Mouse (Mus musculus) embryo, embryonic 10 days (tissue): ENCODE results near the gene Cyp2a22.
"Not testable (repeated sequence)": the region's sequence is repeated elsewhere in the genome, so short reads cannot be mapped to it uniquely, and the experiment has no call there.

ENCODE experiments used
- DNase-seq: peaks from one replicate; pipeline ENCODE4 v3.0.0-alpha.2; 2015; ENCODE audit warnings: low spot score

The Cyp2a22 gene

DNA sequence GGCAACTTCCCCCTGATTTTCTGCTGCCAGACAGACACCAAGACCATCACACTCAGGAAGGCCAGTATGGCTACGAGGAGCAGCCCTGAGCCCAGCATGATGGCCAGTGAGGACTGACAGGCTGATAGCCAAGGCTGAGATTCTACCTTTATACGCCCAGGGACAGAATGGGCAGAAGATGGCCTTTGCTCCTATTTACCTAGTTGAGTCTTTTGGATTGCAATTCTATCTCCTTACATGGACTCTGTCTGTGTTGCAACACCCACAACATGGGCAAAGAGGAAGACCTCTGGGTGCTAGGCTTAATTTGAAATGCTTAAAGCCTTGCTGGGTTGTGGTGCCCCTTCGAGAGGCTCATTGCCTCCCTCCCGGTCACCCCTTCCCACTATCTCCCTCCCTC is at the start of gene Cyp2a22:
Gene Cyp2a22, minus strand, starts transcription at position 123 of the 400 bp plus-strand sequence.
- no peak for DNase-seq

DNA sequence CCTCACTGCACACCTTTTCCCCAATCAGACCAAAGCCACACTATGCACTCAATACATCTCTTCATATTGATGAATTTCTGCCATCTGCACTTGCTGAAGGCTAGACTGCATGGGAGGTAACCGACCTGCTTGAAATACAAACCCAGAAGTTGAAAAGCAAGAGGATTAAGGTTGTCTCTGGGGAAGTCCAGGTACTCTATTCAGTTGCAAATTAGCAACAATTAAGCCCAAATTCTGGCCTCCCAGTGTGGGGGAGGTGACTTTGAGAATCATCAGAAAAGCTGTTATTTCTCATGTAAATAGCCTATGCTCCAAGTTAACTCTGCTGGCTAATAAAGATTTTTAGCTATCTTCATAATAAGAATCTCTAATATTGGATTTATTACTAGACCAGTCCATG is 44.0 kb upstream of the Cyp2a22 start:
- DNase-seq = not testable (repeated sequence)

DNA sequence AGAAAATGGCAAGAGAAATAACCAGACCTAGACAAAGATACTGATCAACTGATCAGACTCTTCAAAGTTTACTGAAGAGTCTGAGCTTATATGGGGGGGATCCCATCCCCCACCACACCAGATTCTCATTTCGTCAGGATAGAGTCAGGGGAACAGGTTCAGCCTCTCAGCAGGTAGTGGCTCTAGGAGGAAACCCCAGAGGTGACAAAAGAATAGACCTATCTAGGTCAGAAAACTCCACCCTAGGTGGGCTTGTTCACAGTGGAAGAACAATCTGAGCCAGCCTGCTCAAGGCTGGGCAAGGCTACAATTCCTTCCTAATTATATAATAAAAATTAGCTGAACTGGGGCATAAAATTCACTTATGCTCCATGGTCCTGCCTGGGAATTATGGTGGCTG is 43.4 kb upstream of the Cyp2a22 start:
- no peak for DNase-seq

DNA sequence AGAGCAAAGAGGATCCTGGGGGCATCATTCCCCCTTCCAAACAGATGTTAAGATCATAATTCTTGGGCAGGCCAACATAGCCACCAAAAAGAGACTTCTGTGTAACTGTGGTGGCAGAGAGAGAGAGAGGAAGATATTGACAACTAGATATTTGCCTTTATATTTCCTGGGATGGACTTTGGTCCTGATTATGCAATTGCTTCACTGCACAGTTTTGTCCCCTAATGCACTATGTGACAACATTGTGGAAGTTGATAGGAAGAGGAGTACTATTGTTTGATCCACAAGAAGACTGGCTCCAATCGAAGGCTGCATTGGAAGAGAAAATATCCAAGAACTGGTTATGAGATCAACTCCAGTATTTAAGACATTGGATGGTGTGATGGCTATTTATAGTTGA is 42.8 kb upstream of the Cyp2a22 start:
- not testable (repeated sequence) for DNase-seq

DNA sequence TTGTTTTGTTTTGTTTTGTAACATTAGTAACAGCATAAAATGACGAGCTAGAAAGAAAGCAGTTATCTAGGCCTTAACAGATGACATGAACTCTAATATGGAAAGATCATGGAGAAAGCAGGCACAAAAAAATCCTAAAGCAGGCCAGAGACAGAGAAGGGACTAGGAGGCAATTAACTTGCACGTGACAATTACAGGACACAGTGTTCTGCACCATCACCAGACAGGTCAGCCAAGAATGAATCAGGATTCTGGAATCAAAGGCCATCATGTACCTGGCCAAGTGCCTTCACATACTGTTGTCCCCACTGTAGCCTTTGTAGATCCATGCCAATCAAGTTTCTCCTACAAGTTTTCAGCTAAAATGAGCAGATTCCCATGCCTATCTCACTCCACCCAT is 42.3 kb upstream of the Cyp2a22 start:
- not testable (repeated sequence) for DNase-seq

DNA sequence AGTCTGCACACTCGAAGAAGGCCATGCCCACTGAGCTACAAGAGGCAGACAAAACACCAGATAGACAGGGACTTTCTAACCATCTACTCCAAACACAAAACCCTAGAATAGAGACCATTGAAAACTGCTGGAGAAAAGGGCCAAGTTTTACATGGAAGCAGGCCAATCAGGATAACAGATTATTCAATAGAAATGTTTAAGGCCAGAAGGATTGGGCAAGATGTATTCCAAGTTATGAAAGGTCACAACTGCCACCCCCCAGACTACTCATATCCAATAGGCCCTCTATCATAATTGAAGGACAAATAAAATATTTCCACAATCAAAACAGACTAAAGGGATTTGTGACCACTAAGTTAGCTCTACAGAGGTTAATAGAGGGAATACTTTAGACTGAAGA is 23.2 kb upstream of the Cyp2a22 start:
- not testable (repeated sequence) for DNase-seq

DNA sequence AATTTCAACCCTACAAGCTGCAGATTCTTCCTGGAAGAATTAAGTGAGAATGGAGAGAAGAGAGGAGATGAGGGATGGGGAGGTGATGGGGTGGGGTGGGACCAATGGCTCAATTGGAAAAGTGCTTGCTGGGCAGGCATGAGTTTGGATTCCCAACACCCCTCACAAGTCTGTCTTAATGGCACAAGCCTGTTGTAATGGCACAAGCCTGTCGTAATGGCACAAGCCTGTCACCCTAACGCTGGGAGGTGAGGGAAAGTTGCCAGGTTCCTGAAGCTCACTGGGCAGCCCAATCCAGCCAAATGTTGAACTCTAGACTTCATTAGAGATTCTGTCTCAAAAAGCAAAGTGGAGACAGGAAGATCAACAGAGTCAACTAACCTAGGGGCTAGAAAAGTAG is 14.1 kb upstream of the Cyp2a22 start:
- DNase-seq = not testable (repeated sequence)

DNA sequence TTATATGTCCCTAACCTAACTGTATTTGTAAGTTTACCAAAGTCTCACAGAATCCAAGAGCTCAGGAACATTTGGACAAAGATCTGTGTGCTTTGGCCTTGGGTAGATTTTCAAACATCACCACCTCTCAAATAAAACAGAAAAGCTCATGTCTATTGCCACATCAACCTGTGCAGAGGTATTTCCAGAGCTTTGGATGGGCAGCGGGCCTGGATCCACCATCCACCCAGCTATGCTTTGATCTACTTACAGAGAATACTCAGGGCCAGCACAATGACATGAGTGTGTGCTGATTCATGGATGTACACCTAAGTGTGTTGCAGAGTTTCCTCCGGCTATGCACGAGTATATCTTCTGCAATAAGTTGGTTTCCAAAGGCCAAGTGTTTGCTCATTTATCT is 13.5 kb upstream of the Cyp2a22 start:
- DNase-seq = not testable (repeated sequence)

DNA sequence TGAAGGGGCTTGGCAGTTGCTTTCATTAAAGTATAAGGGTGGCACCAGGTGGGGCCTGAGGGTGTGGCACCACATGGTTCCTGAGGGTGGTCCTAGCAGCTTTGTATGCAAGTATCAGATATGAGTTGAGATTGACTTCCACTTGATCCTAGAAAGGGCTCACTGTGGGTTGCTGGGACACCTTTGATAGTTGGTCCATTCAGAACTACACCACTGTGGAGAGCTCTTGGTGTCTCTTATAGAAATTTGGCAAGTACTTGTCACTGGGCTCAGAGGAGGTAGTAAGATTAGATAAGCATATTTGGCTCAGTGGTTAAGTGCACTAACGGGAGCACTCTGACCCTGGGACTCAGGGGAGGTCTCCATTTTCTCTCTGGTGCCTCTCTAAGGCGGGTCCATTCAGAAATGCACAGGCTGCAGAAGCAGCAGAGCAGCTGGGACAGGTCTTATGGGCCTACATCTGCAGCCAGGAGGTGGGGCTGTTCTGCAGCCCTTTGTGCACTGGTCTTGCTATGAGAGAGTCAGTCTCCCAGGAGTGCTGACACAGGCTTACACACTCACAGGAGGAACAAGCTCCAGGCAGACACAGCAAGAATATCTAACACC is 2.2 kb upstream of the Cyp2a22 start:
- not testable (repeated sequence) for DNase-seq

DNA sequence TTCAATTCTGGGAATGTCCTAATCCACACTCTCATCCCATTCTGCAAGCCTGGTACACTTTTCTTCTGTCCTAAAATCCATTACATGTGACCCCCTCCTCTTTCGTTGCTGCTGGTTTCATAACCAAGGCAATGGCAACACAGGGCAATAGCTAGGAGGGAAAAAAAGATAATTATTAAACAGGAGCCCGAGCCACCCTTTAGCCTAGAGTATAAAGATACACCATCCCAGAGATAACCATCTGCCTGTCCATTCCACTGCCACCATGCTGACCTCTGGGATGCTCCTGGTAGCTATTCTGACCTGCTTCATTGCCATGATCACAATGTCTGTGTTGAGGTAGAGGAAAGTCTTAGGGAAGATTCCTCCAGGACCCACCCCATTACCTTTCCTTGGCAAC is 22.1 kb downstream of the Cyp2a22 start:
- DNase-seq = not testable (repeated sequence)
